Mouse (Mus musculus): ENCODE data around the gene Hivep3.

The Hivep3 gene

DNA sequence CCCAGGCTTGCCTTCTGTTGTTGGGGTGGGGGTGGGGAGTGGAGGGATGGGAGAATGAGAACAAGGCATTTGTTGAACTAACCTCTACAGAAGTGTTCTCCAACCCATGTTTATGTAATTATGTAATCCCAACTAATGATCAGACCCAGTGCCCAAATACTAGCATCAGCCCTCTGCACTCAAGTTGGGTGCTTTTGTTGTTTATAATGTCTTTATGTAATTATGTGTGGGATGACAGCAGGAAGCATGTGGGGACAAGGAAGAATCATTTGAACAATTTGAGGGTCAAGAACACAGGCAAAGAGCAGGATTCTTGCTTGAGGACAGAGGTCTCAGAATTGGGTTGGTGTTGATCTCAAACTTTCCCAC is 82.2 kb downstream of the Hivep3 start:
- DNase-seq (ENCODE audit: low read depth, low spot score): no peak

DNA sequence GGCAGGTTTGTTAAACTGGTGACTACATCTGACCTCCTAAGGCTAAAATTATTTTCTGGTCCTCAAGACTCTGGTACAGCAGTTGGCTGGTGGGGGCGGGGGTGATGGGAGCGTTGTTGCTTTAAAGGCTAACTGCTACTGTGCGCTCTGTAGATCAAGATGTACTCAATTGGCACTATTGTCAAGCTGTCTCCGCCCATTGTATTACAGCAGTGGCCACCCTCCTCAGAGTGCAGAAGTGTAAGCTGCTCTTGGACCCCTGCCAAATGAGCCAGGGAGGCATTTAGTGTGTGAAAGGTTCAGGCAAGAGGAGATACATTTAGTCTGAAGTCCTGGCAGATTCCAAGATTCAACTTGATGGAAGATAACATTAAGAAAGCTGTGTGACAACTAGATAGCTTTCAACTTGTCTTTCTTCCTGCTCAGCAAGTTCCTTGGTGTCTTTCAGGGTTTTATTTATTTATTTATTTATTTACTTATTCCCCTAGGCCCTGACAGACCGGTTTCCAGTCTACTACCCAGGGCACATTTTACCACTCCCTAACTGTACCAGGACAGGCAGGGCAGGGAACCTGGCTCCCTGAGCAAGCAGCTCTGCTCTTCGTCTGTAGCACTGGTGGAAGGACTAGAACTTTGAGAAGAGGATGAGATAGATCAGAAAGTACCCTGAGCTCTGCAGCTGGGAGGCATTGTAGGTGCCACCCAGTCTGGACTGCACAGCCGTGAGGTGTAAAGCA is 83.2 kb downstream of the Hivep3 start:
- no peak for DNase-seq (ENCODE audit: low read depth, low spot score)

DNA sequence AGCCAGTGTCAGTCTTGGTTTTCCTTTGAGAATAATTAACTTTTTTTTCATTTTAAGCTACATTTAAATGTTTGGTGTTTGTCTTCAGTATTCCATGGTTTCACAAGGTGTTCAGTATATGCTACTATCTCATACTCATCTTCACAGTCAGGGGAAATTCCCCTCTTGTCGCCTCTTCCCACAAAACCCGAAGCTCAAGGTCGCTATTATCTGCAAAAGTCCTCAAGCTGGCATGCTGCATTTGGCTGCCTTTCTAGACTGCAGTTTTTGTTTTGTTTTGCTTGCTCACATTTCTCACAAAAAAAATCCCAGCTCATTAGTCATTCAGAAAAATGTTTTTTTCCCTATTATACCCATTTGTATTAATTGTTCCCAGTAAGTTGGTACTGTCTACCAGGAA is 92.4 kb downstream of the Hivep3 start:
- DNase-seq (ENCODE audit: low read depth, low spot score): no peak

DNA sequence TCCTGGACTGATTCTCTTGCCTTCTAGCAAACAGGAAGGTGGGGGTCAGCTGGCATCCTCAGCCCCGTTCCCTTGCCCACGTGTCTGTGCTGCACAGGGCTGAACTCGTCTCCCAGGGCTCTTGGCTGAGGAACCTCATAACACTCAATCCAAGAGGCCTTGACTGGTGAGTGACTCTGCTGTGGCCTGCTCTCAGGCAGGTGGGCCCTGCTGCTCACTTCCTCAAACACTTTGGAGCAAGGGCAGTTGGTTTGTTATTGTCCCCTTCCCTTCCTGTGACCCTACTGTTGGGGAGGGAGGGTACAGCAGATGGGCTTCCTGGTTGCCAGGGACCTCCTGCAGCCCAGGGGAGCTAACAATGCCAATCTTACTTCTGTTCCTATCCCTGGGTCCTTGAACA is 94.8 kb downstream of the Hivep3 start:
- no peak for DNase-seq (ENCODE audit: low read depth, low spot score)

DNA sequence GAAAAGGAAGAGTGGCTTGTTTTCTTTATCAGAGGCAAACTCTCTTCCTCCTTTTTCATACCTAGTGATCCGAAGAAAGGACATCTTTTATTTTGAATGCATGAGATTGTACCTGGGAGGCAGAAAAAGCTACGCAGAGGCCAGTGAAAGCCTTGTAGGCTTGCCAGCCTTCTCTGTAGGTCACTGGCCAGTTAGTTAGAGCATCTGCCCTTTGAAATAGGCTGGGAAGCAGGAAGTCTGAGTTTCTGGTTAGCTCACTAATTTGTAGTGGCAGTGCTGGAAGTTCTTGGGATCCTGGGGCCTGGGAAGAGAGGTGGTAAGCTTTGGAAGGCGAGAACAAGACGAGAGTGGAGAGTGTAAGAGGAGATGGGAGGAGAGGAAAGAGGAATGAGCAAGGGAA is 95.4 kb downstream of the Hivep3 start:
- DNase-seq (ENCODE audit: low read depth, low spot score): no peak

DNA sequence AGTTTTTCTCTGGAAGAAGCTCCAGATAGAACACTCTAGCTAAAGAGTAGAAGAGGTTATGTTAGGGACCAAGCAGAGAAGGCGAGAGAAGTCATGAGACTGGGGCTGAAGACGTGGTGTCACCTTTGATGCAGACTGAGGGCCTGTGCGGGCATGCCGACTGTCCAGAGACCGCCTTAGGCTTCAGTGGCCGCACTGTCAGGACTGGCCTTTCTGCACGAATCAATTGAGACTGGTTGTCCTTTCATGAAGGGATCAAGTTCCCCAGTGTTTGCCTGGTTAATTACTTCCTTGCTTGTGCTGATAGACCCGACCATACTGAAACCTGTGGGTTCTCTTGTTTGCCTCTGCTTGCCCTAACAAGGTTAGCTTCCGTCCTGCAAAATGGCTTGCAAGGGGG is 99.7 kb downstream of the Hivep3 start:
- DNase-seq (ENCODE audit: low read depth, low spot score): no peak

DNA sequence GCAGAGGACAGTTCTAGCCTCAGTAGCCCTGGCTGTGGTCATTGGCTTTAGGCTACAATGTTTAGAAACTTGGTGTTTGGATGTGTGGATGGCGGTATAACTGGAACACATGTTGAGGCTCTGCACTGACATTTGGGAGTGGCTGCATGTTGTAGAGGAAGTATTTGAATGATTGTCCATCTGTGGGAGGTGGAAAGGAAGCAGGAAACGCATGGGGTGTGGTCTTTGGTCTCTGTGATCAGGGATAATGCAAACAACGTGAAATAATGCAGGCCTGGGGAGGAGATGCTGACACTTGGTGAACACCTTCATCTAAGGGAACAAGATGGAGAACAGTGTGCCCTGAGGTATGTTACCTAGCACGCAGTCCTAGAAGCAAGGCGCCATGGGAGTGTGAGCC is 100.3 kb downstream of the Hivep3 start:
- no peak for DNase-seq (ENCODE audit: low read depth, low spot score)

DNA sequence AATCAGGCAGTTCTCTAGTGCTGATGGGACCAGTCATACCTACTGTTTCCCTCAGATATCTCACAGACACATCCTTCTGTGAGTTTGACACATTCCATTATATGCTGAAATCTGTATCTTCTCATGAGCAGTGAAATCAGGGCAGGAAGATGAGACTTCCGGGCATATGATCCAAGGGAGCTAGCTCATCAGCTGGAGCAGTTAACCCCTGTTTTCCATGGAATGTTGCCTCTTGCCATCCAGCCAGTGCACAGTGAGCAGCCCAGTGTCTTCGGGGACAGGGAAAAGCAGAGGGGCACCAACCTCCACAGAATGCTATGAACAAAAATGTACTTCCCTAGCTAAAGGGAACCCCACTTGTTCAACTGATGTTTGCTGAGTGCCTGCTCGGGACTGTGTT is 102.6 kb downstream of the Hivep3 start:
- no peak for DNase-seq (ENCODE audit: low read depth, low spot score)

DNA sequence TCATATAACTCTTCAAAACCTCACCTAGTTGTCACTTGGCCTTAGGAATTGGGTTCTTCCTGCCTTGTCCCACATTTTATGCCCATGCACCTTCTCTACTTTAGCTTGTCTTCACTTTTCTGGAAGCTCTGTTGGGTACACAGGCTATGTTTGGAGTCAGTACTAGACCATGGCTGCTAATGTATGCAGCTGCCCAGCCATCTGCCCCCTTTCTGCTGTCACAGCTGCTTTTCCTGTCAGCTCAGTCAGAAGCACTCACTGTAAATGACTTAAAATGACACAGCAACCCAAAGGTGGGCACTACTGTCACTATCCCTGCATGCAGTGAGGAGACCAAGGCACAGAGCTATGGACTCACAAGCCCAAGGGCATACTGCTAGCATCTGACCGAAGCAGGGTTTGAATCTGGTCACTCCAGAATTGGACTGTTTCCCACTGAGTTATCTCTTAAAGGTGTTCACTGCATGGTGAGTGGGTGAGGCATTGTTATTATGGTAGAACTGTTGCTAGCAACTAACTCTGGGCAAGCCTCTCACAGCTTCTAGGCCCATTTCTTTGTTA is 104.0 kb downstream of the Hivep3 start:
- DNase-seq (ENCODE audit: low read depth, low spot score): no peak

DNA sequence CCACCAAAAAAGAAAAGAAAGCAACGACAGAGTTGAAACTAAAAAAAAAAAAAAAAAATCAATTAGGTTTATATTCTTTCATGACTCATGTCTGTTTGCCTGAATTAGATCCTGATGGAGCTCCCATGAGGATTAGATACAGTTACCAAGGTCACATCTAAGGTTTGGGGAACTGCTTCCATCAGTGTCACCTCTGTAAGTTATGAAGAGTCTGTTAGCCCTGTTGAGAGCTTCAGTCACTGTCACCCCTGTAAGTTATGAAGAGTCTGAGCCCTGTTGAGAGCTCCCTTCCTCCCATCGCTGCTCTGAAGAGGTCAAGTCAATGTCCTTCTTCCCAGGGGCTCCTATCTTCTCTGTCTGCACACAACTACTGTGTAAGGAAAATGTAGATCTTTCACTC is 104.7 kb downstream of the Hivep3 start:
- no peak for DNase-seq (ENCODE audit: low read depth, low spot score)

DNA sequence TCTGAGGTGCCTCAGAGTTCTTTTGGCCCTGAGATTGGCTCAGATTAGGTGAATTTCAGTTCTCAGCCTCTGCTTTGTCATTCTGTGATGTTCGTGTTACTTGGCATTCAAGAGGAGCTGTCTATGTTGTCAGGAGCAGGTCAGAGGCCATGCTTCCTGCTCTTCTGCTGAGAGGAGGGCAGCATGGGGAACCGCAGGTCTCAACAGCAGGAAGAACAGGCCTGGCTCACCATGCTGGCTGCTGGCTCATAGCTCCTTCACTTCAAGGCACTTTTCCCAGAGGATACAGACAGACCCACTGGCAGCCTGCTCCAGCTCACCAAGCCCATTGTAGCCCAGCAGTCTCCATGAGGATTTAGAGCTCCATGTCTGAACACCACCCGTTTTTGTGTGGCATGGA is 109.7 kb downstream of the Hivep3 start:
- no peak for DNase-seq (ENCODE audit: low read depth, low spot score)

DNA sequence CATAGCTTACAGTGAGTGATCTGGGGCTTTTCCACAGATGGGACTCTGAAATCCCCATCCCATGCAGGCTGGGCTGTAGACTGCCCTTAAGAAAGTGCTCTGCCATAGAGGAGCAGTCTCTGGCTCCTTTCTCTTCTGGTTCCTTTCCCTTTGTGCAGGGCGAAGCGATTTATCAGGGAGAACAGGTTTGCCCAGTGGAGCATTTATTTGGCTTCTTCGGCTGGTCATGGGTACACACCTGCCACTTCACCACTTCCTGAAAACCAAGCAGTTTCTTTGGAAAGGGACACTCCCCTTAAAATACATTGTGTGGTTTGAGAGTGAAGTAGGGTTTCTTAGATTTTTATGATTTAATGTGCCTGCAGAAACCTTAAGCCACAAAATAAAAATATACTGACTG is 110.7 kb downstream of the Hivep3 start:
- DNase-seq (ENCODE audit: low read depth, low spot score): no peak

DNA sequence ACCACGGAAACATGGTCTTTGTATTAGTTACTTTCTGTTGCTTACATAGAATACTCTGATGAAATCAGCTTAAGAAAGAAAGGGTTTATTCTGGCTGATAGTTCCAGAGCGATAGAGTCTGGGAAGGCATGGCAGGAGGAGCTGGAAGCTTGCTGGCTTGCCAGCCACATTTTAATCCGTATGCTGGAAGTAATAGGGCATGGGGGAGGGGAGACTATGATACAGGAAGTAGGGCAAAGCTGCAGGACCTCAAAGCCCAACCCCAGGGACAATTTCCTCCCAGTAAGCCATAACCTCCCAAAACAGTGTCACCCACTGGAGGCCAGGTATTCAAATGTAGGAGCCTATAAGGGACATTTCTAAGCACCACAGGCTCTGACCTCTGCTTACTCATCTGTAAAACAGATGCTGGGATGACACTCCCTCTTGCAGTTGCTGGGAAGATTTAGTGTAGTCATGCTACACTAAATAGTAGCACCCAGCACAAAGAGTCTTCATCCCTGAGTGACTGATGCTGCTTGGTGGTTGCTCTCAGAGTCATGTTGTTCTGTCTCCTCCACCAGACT is 112.1 kb downstream of the Hivep3 start:
- no peak for DNase-seq (ENCODE audit: low read depth, low spot score)

DNA sequence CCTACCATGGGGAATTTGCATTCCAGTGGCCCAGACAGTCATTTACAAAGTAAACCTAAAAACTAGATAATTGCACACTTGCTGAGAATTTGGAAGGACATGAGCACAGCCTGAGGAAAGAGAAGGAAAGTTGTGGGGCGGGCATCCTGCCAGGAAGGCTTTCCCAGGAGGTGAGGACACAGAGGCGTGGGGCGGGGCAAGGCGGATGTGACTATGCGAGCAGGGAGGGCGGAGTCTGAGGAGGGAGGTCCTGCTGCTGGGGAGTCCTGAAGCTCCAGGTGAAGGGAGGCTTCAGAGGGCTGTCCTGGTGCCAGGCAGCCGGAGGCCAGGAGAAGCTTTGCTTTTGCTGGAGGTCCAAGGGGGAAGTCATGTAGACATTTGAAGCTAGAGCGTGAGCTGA is 118.9 kb downstream of the Hivep3 start:
- no peak for DNase-seq (ENCODE audit: low read depth, low spot score)

DNA sequence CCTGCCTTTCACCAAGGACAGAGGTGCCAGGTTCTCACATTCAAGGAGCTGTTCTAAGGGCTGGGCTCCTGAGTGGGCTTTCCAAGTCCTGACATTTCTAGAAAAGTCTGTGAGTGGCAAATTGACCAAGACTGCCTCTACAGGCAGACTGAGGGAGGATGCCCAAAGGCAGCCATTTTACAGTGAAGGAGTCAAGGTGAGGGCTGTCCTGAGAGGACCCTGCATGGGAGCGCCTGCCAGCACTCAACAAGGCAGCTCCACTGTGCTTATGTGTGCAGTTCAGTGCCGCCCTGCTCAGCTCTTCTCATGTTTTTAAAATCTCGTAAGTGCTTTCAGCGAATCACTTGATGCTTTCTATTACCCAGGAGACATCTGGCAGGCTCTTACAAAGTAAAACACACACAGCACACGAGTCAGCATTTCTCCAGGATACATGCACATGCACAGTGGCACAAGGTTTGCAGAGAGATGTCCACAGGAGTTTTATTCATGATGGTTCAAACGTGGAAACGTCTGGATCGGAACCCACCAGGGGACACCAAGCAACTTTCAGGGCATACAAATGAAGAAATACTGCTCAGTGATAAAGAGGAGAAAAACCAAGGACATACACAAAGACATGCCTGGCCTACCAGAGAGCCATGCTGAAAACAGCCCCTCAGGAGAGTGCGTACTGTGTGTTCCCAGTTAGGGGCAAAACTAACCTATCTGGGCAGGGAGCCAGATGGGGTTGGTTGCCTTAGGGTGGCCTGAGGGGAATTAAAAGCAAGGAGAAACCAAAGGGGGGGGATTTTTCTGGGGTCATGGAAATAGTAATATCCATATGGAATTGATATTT is 120.9 kb downstream of the Hivep3 start:
- DNase-seq (ENCODE audit: low read depth, low spot score): no peak

DNA sequence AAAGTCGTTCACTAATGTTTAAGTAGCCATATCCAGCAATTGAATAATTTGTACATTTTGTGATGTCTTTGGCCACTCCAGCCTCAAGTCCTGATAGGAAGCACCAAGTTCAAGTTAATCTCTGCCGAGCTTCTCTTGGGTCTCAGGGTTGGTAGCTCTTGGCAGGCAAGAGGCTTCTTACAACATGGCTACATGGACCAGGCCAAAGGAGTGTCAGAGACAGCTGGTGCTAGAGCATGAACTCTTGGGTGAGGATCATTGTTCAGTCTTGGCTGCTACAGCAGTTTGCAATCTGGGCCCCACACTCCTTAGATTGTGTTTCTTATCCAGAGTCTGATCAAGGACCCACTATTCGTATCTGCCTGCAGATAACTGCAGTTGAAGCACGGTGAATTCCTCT is 125.9 kb downstream of the Hivep3 start:
- DNase-seq (ENCODE audit: low read depth, low spot score): no peak

DNA sequence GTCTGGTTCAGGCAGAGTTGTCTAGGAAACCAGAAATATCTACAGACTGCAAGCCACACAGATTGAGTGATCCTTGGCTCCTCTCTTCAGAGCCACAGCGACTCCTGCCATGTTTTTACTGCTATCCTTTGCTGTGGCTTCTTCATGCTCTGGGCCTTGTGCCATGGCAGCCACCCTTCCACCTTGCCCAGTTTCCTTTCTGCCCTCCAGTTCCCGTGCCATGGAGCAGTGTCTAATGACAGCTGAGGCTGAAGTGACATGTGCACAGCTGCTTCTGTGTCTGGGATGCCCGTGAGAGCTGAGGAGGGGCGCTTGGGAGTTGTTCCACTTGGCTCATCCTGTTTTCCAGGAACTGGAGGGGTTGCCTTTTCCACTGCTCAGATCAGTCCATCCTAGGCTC is 127.4 kb downstream of the Hivep3 start:
- no peak for DNase-seq (ENCODE audit: low read depth, low spot score)

DNA sequence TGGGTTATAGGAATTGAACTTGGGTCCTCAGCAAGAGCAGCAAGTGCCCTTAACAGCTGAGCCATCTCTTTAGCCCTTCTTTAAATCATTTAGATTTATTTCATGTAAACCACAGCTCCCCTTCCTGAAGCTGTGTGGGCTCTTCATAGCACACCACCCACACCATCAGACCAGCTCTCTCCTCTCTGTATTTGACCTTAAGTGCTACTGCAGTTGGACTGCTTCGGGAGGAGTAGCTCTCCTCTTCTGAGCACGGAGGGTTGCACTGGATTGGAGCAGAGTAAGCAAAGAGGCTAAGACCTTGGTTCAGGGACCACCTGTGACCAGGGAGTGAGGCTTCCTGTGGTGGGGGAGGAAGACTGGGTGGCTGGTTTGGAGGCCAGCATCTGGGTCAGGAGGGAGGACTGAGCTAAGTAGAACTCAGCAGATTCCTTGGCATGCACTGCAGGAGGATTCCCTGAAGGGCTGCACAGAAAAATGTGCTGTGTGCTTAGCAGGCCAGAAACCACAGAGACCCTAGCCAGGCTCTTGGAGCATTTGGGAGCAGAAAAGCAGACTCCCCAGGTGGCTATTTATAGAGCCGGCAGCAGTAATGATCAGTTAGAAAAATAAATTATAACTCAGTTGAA is 132.4 kb downstream of the Hivep3 start:
- DNase-seq (ENCODE audit: low read depth, low spot score): no peak

DNA sequence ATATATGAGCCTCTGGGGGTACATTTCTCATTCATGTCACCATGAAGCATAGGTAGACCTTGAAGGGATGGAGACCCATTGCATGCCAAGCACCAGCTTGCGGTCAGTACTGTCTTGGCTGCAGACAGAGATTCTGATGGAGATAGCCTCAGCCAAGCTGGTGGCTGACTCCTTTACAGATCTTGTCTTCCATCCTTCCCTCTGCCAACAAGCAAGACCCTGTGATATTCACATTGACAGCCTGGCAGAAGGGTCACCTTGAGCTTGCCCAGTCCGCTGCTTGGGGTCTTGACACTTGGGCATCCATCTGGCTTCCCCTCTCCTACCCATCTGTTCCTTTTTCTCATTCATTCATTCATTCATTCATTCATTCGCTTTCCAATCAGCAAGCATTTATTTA is 133.5 kb downstream of the Hivep3 start:
- no peak for DNase-seq (ENCODE audit: low read depth, low spot score)

DNA sequence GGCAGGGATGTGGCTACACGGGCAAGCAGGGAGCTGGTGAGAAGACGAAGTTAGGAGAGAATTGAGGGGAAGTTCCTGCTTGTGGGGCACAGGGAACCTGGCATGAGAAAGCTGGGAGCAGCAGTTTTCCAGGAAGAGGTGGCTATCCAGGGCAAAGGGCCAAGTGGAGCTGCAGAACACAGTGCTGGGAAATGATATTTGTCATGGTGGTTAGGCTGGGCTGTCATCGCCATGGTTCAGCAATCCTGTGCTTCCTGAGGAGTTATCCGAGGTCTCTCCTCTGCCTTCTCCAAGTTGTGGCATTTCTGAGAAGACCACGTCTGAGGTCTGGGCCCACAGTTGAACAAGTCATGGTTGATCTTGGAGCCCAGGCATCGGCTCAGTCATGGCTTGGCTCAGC is 136.8 kb downstream of the Hivep3 start:
- DNase-seq (ENCODE audit: low read depth, low spot score): no peak

DNA sequence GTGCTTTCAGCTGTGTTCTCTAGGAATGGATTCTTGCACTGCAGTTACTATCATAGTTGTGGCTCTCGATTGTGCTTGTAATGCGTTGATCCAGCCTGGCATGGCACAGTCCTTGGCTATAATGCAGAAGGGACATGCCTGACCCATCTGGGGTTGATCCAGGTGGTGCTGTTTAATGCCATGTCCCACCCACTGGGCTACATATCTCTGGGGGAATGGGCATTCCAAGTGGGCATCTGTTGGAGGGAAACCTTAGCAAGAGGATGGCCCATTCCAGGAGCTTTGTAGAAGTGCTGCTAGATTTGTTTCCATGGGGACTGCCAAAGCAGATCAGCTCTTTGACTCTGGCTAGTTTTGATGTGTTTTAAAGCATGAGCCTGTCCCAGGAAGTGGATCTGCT is 137.9 kb downstream of the Hivep3 start:
- no peak for DNase-seq (ENCODE audit: low read depth, low spot score)

DNA sequence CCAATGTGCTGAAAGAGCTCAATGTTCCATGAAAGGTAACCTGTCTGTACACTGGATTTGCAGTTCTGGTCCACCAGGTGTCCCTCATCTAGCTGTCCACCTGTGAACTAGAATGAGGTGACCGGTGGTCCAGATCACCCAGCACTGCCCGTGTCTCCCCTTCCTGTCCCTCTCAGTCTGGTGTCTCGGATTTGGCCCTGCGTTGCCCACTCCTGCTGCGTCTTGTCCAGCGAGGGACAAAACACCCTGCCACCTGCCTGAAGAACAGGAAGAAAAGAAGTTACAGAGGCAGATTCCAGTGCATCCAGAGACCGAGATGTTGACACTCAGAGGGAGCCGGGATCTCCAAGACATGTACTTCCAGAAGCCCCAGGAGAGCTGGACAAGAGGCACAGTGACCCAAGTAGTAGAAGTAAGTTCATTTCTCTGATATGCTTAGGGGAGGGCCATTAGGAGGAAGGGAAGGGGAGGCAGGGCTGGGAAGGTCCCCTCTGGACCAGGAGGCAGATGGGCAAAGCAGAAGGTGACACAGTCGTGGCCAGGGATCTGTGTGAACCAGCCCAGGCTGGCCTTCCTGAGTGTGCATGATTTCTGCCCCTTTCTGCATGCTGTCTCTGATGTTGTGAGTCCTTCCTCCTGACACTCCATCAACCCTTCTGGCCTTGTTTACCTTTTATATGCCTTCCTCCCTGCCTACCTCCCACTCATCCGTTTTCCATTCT is 138.4 kb downstream of the Hivep3 start:
- no peak for DNase-seq (ENCODE audit: low read depth, low spot score)
